Comparison of ENCODE assay signal across 10 mouse cellular contexts in genomic region chr13:9013483-9013882, GRCm38 (mm10).
"Had no signal": no experiment of that assay in that cellular context is flagged by ENCODE, and none has a peak within 500 bp of the region (broad histone marks: within the 10 kb centered on the region; RNA-seq: fewer than 3 reads in every experiment).

No protein-coding gene starts in this region.

- DNase-seq: kidney, adult 8-10 months; kidney, postnatal 36 days; layer of hippocampus, adult 9-11 months; layer of hippocampus, postnatal 36 days; lung, embryonic 14.5 days; lung, postnatal 14 days; thymus, postnatal 36 days had no signal

- H3K27me3 ChIP-seq: limb, embryonic 15.5 days; midbrain, embryonic 12.5 days; neural tube, embryonic 12.5 days had no signal

- H3K9ac ChIP-seq: limb, embryonic 15.5 days; lung, embryonic 14.5 days; midbrain, embryonic 12.5 days; neural tube, embryonic 12.5 days had no signal

- H3K4me3 ChIP-seq: limb, embryonic 15.5 days; midbrain, embryonic 12.5 days; neural tube, embryonic 12.5 days had no signal

- H3K4me2 ChIP-seq: limb, embryonic 15.5 days; lung, embryonic 14.5 days; midbrain, embryonic 12.5 days; neural tube, embryonic 12.5 days had no signal

- H3K4me1 ChIP-seq: limb, embryonic 15.5 days; midbrain, embryonic 12.5 days; neural tube, embryonic 12.5 days had no signal

- H3K27ac ChIP-seq: limb, embryonic 15.5 days; midbrain, embryonic 12.5 days; neural tube, embryonic 12.5 days had no signal

- H3K9me3 ChIP-seq: limb, embryonic 15.5 days; midbrain, embryonic 12.5 days; neural tube, embryonic 12.5 days had no signal

- H3K36me3 ChIP-seq: limb, embryonic 15.5 days; midbrain, embryonic 12.5 days; neural tube, embryonic 12.5 days had no signal
